Mouse (Mus musculus): ENCODE data around the gene Slc5a9.
"Not testable (repeated sequence)": the region's sequence is repeated elsewhere in the genome, so short reads cannot be mapped to it uniquely, and the experiment has no call there.

The Slc5a9 gene

GRCm38 (mm10) chr4:111902775-111903174, at the start of gene Slc5a9:
TSS of gene Slc5a9 (minus strand) at chr4:111902918.
- DNase-seq (ENCODE audit: extremely low read depth, low read depth, low spot score): no peak

- DNase-seq (ENCODE audit: extremely low read depth, low read depth, low spot score): no peak
Measured at GRCm38 (mm10) chr4:111919092-111919491, 16.4 kb upstream of the Slc5a9 start, which contains the start of gene Skint8. TSS of gene Skint8 (plus strand) at chr4:111919392.

GRCm38 (mm10) chr4:111907926-111908325, 5.2 kb upstream of the Slc5a9 start:
- no peak for DNase-seq (ENCODE audit: extremely low read depth, low read depth, low spot score)

- no peak for DNase-seq (ENCODE audit: extremely low read depth, low read depth, low spot score)
Measured at GRCm38 (mm10) chr4:111901473-111901872, 1.2 kb downstream of the Slc5a9 start.

GRCm38 (mm10) chr4:111900491-111900890, 2.2 kb downstream of the Slc5a9 start:
- DNase-seq (ENCODE audit: extremely low read depth, low read depth, low spot score): not testable (repeated sequence)

- DNase-seq (ENCODE audit: extremely low read depth, low read depth, low spot score): no peak
Measured at GRCm38 (mm10) chr4:111898566-111898965, 4.2 kb downstream of the Slc5a9 start.

GRCm38 (mm10) chr4:111897755-111898154, 5.0 kb downstream of the Slc5a9 start:
- no peak for DNase-seq (ENCODE audit: extremely low read depth, low read depth, low spot score)

GRCm38 (mm10) chr4:111892138-111892537, 10.6 kb downstream of the Slc5a9 start:
- DNase-seq (ENCODE audit: extremely low read depth, low read depth, low spot score): no peak

- no peak for DNase-seq (ENCODE audit: extremely low read depth, low read depth, low spot score)
Measured at GRCm38 (mm10) chr4:111886607-111887006, 16.1 kb downstream of the Slc5a9 start.

GRCm38 (mm10) chr4:111886018-111886417, 16.7 kb downstream of the Slc5a9 start:
- no peak for DNase-seq (ENCODE audit: extremely low read depth, low read depth, low spot score)

- no peak for DNase-seq (ENCODE audit: extremely low read depth, low read depth, low spot score)
Measured at GRCm38 (mm10) chr4:111883543-111883942, 19.2 kb downstream of the Slc5a9 start.

- no peak for DNase-seq (ENCODE audit: extremely low read depth, low read depth, low spot score)
Measured at GRCm38 (mm10) chr4:111880112-111880875, 22.4 kb downstream of the Slc5a9 start.

GRCm38 (mm10) chr4:111867743-111868401, 34.8 kb downstream of the Slc5a9 start:
- DNase-seq (ENCODE audit: extremely low read depth, low read depth, low spot score): no peak

GRCm38 (mm10) chr4:111866701-111867100, 36.0 kb downstream of the Slc5a9 start:
- no peak for DNase-seq (ENCODE audit: extremely low read depth, low read depth, low spot score)

- no peak for DNase-seq (ENCODE audit: extremely low read depth, low read depth, low spot score)
Measured at GRCm38 (mm10) chr4:111852626-111853025, 50.1 kb downstream of the Slc5a9 start.

- DNase-seq (ENCODE audit: extremely low read depth, low read depth, low spot score): no peak
Measured at GRCm38 (mm10) chr4:111838882-111839281, 63.8 kb downstream of the Slc5a9 start.

Measured in fat pad, adult 2 months (tissue).